Mouse (Mus musculus) ES-E14 (cell line): ENCODE results near the gene Rtp3.

Experiments used
- HCFC1 ChIP-seq: IDR thresholded peaks from 2 replicates; pipeline ENCODE4 v1.6.1; 2012; ENCODE audit warnings: low read length, inconsistent platforms, borderline replicate concordance; ENCODE audit not compliant: insufficient read depth
- ZC3H11A ChIP-seq: IDR thresholded peaks from 2 replicates; pipeline ENCODE4 v1.6.1; 2012; ENCODE audit warnings: low read depth, mild to moderate bottlenecking, inconsistent platforms, low read length, borderline replicate concordance
- ZNF384 ChIP-seq: IDR thresholded peaks from 2 replicates; pipeline ENCODE4 v1.6.1; 2012; ENCODE audit warnings: low read depth, low read length, inconsistent platforms

GRCm38 (mm10) chr9:110952931-110953549, 37.3 kb downstream of the Rtp3 start:
- TF ChIP-seq ZC3H11A (no peak), HCFC1 (no peak), ZNF384 (peak; percentile 95)
